Mouse (Mus musculus) forebrain, embryonic 10.5 days (tissue): ENCODE measurements around the gene Htra2. TPM values are rescaled to one million over a fixed set of nuclear protein-coding genes. Genes with fewer than 3 reads are reported as not detected.

ENCODE experiments used
- DNase-seq: peaks from one replicate; pipeline ENCODE4 v3.0.0-alpha.2; 2017; ENCODE audit warnings: low spot score; ENCODE audit errors: extremely low spot score
- H3K27ac ChIP-seq: fragments of 300-500 bp; sonication (generic); 2 replicates; pipeline ENCODE4 v1.5.1; 2016; ENCODE audit warnings: mild to moderate bottlenecking
- H3K27me3 ChIP-seq: fragments of 300-500 bp; sonication (generic); 2 replicates; pipeline ENCODE4 v1.6.1; 2016; ENCODE audit warnings: mild to moderate bottlenecking; ENCODE audit not compliant: poor library complexity, severe bottlenecking
- H3K36me3 ChIP-seq: fragments of 300-500 bp; sonication (generic); replicated peaks from 2 replicates; pipeline ENCODE4 v1.6.1; 2016; ENCODE audit warnings: mild to moderate bottlenecking, moderate library complexity
- H3K4me1 ChIP-seq: fragments of 300-500 bp; sonication (generic); 2 replicates; pipeline ENCODE4 v1.6.1; 2016
- H3K4me3 ChIP-seq: fragments of 300-500 bp; sonication (generic); 2 replicates; pipeline ENCODE4 v1.5.1; 2016; ENCODE audit warnings: mild to moderate bottlenecking, moderate library complexity
- H3K9me3 ChIP-seq: fragments of 300-500 bp; sonication (generic); 2 replicates; pipeline ENCODE4 v1.6.1; 2016; ENCODE audit warnings: mild to moderate bottlenecking, moderate library complexity
- WGBS: fragments of 180-500 bp; shearing (Covaris S2); methylation state at CpG from one replicate; pipeline ENCODE4 v1.1.7; 2016; 5-methylcytosine and 5-hydroxymethylcytosine counted together
- polyA plus RNA-seq: library from polyadenylated mRNA; unstranded; fragments of >200 nt; fragmentation: Nextera tagmentation; extraction: Ambion mirVana; gene quantifications from 2 replicates; pipeline ENCODE4 v1.2.1, GENCODE M21; 2016

Gene Htra2
- 78.1 and 92.0 TPM in 2 replicates for polyA plus RNA-seq

DNA sequence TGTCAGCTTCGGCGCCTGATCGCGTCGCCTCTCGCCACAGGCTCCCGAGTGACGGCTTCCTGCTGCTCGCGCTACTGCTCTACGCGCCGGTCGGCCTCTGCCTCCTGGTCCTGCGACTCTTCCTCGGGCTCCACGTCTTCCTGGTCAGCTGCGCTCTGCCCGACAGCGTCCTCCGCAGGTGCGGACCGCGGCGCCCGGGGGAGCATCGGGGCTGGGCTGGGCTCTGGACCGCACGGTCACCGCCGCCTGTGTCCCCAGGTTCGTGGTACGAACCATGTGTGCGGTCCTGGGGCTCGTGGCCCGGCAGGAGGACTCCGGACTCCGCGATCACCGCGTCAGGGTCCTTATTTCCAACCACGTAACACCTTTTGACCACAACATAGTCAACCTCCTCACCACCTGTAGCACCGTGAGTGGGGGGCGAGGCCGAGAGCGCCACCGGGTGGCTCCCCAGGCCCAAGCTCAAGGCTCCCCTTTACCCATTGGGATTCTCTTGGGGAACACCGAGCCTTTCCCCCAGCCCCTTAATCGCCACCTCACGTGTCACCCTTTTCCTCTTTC, at the start of gene Htra2:
Gene Htra2, minus strand, starts transcription at position 403 of the 561 bp plus-strand sequence.
- Histone ChIP-seq H3K4me1 (peaks cover 36% of the 10 kb centered on the region), H3K9me3 (no peaks in the 10 kb centered on the region), H3K36me3 (peaks cover 58% of the 10 kb centered on the region), H3K27me3 (peaks cover 16% of the 10 kb centered on the region), H3K27ac (peak within 1 kb of the TSS; percentile 93), H3K4me3 (peak within 1 kb of the TSS; percentile 97)
- WGBS, result under 1% methylated on average over 50 of the region's 50 CpGs
- peak; percentile 42 for DNase-seq

GRCm38 (mm10) chr6:83104158-83104557, 49.1 kb upstream of the Htra2 start:
- Histone ChIP-seq H3K27me3 (peaks cover 28% of the 10 kb centered on the region), H3K4me1 (peaks cover 43% of the 10 kb centered on the region)
- no peak for DNase-seq

GRCm38 (mm10) chr6:83103130-83103650, 48.1 kb upstream of the Htra2 start:
- H3K27ac ChIP-seq, result no peak overlapping the region
- H3K9me3 ChIP-seq, result no peaks in the 10 kb centered on the region
- H3K27me3 ChIP-seq, result peaks cover 28% of the 10 kb centered on the region
- H3K36me3 ChIP-seq, result peaks cover 9% of the 10 kb centered on the region
- H3K4me3 ChIP-seq, result peak overlapping the region; percentile 84
- peaks cover 36% of the 10 kb centered on the region for H3K4me1 ChIP-seq
- no peak for DNase-seq
- WGBS, result 34% methylated on average over 11 of the region's 11 CpGs

More at GRCm38 (mm10) chr6:83104158-83104557, 49.1 kb upstream of the Htra2 start:
- H3K36me3 ChIP-seq, result peaks cover 9% of the 10 kb centered on the region
- H3K4me3 ChIP-seq, result no peak overlapping the region
- no peaks in the 10 kb centered on the region for H3K9me3 ChIP-seq
- WGBS, result 80% methylated on average over 4 of the region's 4 CpGs
- no peak overlapping the region for H3K27ac ChIP-seq

GRCm38 (mm10) chr6:83101688-83102556, 46.8 kb upstream of the Htra2 start:
- WGBS, result under 1% methylated on average over 74 of the region's 74 CpGs
- Histone ChIP-seq H3K9me3 (no peaks in the 10 kb centered on the region), H3K27ac (peak overlapping the region; percentile 89), H3K4me3 (peak overlapping the region; percentile 84), H3K36me3 (peaks cover 4% of the 10 kb centered on the region; the same call in 1 of the 2 replicates), H3K27me3 (peaks cover 28% of the 10 kb centered on the region), H3K4me1 (peaks cover 27% of the 10 kb centered on the region)
- peak; percentile 79 for DNase-seq

DNA sequence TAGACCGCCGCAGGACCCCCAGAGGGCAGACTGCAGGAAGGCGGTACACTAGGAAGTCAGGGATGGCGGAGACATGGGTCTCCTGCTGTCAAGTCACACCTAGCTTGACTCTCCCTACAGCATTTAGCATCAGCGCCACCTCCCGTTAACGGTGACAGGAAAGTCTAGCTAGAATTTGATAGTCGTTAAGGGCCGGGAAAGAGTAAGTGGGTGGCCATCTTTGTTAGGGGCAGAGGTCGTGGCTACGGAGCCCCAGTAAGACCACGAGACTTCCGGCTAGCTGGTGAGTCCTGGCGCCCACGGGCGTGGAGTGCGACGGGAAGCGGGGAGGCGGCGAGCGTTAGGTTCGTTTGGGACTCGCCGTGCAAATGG, 46.2 kb upstream of the Htra2 start, which contains the start of the genes Ccdc142 and Gm42688:
Gene Ccdc142, plus strand, starts transcription at position 286 of the 372 bp plus-strand sequence.
Gene Gm42688, plus strand, starts transcription at position 302 of the 372 bp plus-strand sequence.
- peaks cover 27% of the 10 kb centered on the region for H3K4me1 ChIP-seq
- DNase-seq, result no peak
- no peaks in the 10 kb centered on the region for H3K9me3 ChIP-seq
- H3K27me3 ChIP-seq, result peaks cover 31% of the 10 kb centered on the region
- peaks cover 4% of the 10 kb centered on the region; the same call in 1 of the 2 replicates for H3K36me3 ChIP-seq
- WGBS, result under 1% methylated on average over 25 of the region's 25 CpGs
- H3K27ac ChIP-seq, result peak within 1 kb of the TSS; percentile 89
- H3K4me3 ChIP-seq, result peak within 1 kb of the TSS; percentile 84

DNA sequence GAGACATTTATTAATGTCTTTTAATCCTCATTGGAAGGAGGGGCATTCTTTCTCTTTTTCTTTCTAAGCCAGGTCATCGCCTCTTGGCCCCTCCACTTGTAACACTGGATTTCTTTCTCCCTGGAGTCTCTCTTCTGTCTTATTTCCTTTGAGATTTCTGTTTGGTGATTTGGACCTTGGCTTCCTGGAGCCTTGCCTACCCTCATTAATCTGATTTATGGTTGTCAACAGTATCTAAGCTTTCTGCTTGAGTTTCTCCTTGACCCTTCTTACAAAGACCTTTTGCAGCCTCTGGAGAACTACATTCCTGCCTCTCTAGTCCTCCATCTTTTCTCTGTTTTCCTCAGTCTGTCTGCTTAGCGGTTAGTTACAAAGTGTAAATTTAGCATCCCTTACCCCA, 43.3 kb upstream of the Htra2 start:
- DNase-seq, result no peak
- WGBS, result 76% methylated on average over 2 of the region's 2 CpGs
- H3K27ac ChIP-seq, result no peak overlapping the region
- H3K36me3 ChIP-seq, result no peaks in the 10 kb centered on the region
- H3K4me1 ChIP-seq, result peaks cover 26% of the 10 kb centered on the region
- H3K27me3 ChIP-seq, result peaks cover 42% of the 10 kb centered on the region
- no peaks in the 10 kb centered on the region for H3K9me3 ChIP-seq
- H3K4me3 ChIP-seq, result no peak overlapping the region

DNA sequence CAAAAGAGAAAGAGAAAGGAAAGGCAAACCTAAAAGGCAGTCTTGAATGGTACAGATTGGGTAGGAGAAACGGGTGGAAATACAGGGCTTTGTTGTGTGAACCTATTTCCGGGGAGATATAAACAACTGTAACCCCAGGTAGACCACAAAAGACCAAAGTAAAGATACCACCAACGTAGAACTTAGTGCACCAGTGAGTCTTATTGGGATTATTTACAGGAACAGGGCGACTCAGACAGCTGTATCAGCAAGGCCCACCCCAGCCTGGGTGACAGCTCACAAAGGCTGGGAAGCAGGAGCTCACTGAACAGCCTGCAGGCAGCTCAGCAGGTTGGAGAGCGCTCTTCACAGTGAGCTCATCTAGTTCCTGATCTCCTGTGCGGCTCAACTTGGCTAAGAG, 40.9 kb upstream of the Htra2 start:
- Histone ChIP-seq H3K27me3 (peaks cover 49% of the 10 kb centered on the region), H3K27ac (no peak overlapping the region), H3K4me3 (no peak overlapping the region), H3K9me3 (no peaks in the 10 kb centered on the region), H3K4me1 (peaks cover 3% of the 10 kb centered on the region; the same call in 1 of the 2 replicates), H3K36me3 (no peaks in the 10 kb centered on the region)
- 48% methylated on average over 6 of the region's 6 CpGs for WGBS
- no peak for DNase-seq

GRCm38 (mm10) chr6:83092416-83093127, 37.5 kb upstream of the Htra2 start:
- DNase-seq, result no peak
- no peaks in the 10 kb centered on the region for H3K36me3 ChIP-seq
- H3K27me3 ChIP-seq, result peaks cover 68% of the 10 kb centered on the region
- no peak overlapping the region for H3K4me3 ChIP-seq
- peaks cover 10% of the 10 kb centered on the region for H3K4me1 ChIP-seq
- 52% methylated on average over 6 of the region's 6 CpGs for WGBS
- no peaks in the 10 kb centered on the region for H3K9me3 ChIP-seq
- no peak overlapping the region for H3K27ac ChIP-seq

DNA sequence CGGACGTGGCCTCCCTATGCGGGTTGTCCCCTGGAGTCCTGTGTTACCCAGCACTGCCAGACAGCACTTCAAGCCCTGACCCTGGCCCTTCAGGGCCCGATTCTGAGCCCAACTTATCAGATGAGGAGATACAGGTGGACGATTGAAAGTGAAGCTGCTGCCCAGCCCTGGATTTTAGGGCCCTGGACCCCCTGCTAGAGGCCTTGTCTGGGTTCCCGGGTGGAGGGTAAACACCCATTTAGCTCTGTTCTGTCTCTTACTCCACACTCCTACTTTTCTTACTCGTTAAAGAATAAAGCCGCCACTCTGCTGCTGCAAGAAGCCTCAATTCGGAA, 32.8 kb upstream of the Htra2 start:
- Histone ChIP-seq H3K4me1 (peaks cover 43% of the 10 kb centered on the region), H3K36me3 (no peaks in the 10 kb centered on the region), H3K27me3 (peaks cover 96% of the 10 kb centered on the region), H3K27ac (no peak overlapping the region), H3K4me3 (peak overlapping the region; percentile 43), H3K9me3 (no peaks in the 10 kb centered on the region)
- DNase-seq, result no peak
- WGBS, result 3% methylated on average over 9 of the region's 9 CpGs

DNA sequence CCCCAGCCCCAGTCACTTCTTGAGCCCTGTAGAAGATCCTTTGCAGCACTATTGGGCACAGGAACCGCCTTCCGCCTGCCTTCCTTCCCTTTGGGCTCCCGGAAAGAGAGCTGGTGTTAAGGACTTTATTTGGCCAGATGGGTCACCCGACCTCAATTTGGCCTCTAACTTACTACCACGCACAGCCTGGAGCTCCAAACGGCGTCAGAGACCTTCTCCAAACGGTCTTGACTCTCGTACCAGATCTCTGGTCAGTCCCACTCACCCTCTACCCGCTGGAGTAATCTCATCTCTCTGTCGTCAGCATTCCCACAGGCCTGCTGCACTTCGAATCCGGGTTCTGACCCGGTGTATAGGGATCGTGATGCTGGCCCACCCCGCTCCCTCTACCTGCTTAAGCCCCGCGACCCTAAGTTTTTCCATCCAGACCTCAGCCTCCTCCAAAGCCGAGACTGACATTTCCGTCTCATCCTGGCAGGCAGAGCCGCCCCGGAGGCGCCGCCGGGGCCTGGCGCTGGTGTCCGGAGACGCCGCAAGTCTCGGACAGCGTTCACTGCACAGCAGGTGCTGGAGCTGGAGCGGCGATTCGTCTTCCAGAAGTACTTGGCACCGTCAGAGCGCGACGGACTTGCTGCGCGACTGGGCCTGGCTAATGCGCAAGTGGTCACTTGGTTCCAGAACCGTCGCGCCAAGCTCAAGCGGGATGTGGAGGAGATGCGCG, 32.3 kb upstream of the Htra2 start:
- peaks cover 96% of the 10 kb centered on the region for H3K27me3 ChIP-seq
- under 1% methylated on average over 47 of the region's 47 CpGs for WGBS
- no peak overlapping the region for H3K27ac ChIP-seq

GRCm38 (mm10) chr6:83086121-83087035, 31.3 kb upstream of the Htra2 start, which contains the start of gene Lbx2:
Gene Lbx2 (plus strand): TSS chr6:83086367.
- Histone ChIP-seq H3K36me3 (peaks cover 12% of the 10 kb centered on the region), H3K9me3 (no peaks in the 10 kb centered on the region), H3K4me1 (peaks cover 43% of the 10 kb centered on the region), H3K27ac (no peak within 1 kb of the TSS), H3K4me3 (peak within 1 kb of the TSS; percentile 43), H3K27me3 (peaks cover 96% of the 10 kb centered on the region)
- WGBS, result 3% methylated on average over 42 of the region's 42 CpGs
- no peak for DNase-seq

More for the DNA sequence above, 32.3 kb upstream of the Htra2 start:
- Histone ChIP-seq H3K36me3 (peaks cover 2% of the 10 kb centered on the region), H3K9me3 (no peaks in the 10 kb centered on the region), H3K4me1 (peaks cover 43% of the 10 kb centered on the region), H3K4me3 (peak overlapping the region; percentile 43)
- peak; percentile 30 for DNase-seq
